Mouse (Mus musculus) heart, adult 11 months (tissue): ENCODE results near the gene Ipo13.
A peak's percentile ranks its signal among the peaks of the same experiment; 100 is the strongest.

Experiments used
- DNase-seq: peaks from one replicate; pipeline ENCODE4 v3.0.0; 2022

Gene Ipo13

DNA sequence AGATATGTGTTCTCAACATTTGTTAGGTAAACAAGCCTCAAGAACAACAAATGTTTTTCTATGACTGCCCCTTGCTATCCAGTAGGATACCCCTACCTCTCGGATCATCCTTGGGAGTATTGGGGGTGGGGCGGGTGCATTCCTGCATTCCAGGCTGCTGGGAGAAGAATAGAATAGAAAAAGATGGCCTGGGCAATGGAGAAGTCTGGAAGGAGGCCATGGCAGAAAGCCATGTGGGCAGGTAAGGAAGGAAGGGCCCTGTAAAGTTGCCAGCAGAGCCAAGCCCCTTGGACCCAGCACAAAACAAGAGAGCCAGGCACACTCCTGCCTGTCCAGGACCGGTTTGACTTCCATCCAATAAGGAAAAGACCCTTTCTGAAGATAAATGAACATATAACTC lies 1.4 kb downstream of the Ipo13 start:
- DNase-seq = peak; percentile 93

DNA sequence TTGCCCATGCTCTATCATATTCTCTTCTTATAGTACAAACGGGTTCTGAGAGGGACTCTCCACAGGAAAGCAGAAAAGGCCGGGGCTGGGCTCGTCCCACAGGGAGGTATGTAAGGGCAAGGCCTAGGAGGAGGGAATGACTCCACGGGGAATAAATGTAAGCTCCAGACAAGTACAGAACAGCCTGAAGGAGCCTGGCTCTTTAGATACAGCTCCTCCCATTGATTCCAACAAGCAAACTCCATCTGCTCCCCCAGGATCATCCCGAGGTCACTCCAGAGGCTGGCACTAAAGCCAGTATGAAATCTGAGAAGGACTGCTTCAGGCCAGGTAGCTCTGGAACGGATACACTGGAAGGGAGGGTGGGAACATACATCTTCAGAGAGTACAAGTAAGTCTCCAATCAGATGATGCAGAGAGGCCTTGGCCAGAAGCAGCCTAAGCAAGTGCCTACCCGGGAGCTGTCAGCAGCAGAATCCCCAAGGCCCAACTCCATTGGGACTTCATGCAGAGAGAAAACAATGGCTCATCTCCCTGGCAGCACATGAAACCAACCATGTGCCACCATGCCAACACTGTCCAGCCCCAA lies 2.0 kb downstream of the Ipo13 start:
- DNase-seq = no peak

- peak; percentile 92 for DNase-seq
Measured at GRCm38 (mm10) chr4:117912131-117912561, 2.7 kb downstream of the Ipo13 start.

GRCm38 (mm10) chr4:117908834-117909453 lies 5.9 kb downstream of the Ipo13 start:
- DNase-seq = no peak

DNA sequence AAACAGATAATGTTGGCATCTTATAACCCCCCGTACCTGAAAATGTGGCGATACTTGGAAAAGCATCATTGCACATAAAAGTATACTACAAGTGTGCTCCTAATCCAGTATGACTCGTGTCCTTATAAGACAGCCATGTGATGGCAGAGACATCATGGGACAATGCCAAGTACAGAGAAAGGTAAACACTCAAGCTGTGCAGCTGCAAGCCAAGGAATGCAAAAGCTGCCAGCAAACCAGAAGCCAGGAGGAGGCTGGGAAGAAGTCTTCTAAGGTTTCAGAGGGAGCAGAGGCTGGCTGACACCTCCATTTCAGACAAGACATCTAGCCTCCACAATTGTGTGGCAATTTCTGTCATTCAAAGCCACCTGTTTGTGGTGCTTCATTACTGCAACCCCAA lies 8.6 kb downstream of the Ipo13 start:
- DNase-seq = peak; percentile 92

DNA sequence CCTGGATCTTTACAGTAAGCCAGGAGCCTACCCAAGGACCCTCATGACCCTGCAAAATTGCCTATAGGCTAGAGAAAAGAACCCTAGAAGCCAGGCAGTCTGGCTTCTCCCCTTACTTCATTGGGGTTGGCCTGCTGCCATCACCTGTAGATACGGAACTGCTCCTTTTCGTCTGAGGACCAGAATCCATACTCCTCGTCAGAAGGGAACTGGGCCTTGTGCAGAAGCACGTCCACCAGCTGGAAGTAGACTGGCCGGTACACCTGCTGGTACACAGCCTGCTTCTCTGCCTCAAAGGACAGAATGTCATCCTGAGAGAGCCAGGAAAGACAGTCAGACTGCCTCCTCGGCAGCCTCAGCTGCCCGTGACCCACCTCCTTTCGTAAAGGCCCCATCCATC lies 10.0 kb downstream of the Ipo13 start:
- DNase-seq = no peak

- no peak for DNase-seq
Measured at GRCm38 (mm10) chr4:117904094-117904493, 10.7 kb downstream of the Ipo13 start.

GRCm38 (mm10) chr4:117898111-117898510 lies 16.7 kb downstream of the Ipo13 start:
- DNase-seq = no peak

- DNase-seq = no peak
Measured at GRCm38 (mm10) chr4:117896031-117896430, 18.8 kb downstream of the Ipo13 start.

- DNase-seq = peak; percentile 88
Measured at GRCm38 (mm10) chr4:117895339-117895738, 19.5 kb downstream of the Ipo13 start.

- no peak for DNase-seq
Measured at GRCm38 (mm10) chr4:117894601-117895000, 20.2 kb downstream of the Ipo13 start.

DNA sequence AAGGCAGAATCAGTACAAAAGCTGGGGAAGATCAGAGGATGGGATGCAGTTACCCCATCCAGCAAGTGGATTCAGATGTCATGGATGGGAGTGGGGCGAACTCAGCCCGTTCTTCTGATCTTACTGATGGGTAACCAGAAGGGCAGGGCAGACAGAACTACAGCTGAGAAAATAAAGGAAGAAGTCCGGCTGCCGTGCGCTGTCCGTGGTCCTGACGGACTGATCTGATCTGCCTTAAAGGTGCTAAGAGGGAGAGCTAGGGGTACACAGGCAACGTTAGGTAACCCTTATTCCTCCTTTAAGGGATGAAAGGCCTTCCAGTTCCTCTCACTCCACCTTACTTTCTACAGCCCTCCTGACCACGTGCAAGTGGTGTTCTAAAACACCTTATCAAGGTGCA lies 21.4 kb downstream of the Ipo13 start:
- no peak for DNase-seq

DNA sequence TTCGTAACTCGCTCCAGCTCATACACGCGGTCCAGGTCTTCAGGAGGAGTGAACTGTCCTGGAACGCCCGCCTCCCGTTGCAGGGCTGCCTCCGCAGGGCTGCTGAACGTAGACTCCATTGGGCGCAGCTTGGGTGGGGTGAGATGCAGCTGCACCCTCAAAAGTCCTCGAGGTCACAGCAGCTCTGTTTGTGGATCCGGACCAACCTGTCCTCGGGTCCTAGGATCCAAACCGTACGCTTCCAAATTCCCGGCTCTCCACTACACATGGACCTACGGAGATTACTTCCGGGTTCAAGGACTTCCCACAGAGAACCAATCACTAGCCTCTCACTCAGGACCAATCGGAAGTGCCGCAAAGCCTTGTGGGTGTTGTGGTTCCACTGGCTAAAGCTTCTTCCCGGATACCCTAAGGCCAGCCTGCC lies 23.0 kb downstream of the Ipo13 start, which contains the start of gene Dph2:
Gene Dph2, minus strand, starts transcription at position 295 of the 424 bp plus-strand sequence.
- peak; percentile 99 for DNase-seq

GRCm38 (mm10) chr4:117890750-117891149 lies 24.0 kb downstream of the Ipo13 start:
- DNase-seq = peak; percentile 88

DNA sequence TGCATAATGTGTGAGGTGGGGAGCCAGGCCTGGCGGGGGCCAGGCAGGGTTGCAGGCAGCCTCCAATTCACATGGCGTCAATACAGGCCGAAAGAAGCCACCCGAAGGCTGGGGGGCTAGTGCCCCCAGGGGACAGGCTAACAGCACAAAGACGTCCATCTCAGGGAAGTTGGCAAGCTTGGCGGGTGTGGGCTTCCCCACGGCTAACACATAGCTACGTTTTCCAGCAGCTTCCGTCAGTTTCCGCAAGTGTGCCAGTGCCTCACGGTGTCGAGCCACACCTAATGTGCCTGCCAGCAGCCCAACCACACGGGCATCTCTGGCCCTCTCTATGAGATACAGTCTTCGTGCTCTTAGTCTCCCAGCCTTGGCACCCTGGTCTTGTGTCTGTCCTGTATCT lies 24.8 kb downstream of the Ipo13 start:
- peak; percentile 92 for DNase-seq

DNA sequence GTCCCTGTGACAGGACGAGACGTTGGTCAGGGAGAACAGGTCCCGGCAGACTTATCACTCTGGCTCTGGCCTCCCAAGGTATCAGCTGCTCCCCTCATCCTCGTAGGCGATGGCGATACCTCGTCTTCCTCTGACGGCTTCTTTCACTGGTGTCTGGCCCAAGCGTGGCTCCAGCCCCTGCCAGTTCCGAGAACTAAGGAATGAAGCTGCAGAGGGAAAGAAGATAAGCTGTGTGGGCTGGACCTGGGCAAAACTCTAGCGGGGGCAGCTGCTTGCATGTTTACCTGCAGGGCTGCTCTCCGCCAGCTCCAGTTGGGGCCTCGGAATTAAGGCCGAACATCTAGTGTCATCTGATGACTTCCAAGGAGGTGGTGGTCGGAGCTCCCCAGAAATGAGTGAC lies 25.3 kb downstream of the Ipo13 start:
- DNase-seq = no peak

DNA sequence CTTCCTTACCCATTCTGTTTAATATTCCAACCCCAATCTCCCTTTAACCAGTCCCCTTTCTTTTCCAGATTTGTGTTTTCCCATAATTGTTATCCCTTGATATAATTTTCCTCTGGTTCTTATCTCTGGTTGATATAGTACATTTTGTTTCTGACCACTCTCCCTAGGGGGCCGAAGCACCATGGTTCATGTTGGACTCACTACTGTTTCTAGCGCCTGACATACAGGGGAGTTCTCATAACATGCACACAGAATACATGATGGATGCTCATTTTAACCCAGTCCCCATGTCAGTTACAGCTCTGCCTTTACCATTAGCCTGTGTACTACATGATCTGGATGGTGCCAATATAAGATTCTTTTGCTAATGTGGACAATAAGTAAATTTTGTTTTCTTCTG lies 26.9 kb downstream of the Ipo13 start:
- DNase-seq = no peak

GRCm38 (mm10) chr4:117887133-117887532 lies 27.7 kb downstream of the Ipo13 start, which contains the start of gene Atp6v0b:
TSS of gene Atp6v0b (minus strand) at chr4:117887333.
- peak; percentile 100 for DNase-seq

GRCm38 (mm10) chr4:117886644-117887043 lies 28.2 kb downstream of the Ipo13 start:
- no peak for DNase-seq

- no peak for DNase-seq
Measured at GRCm38 (mm10) chr4:117885994-117886393, 28.8 kb downstream of the Ipo13 start.

- DNase-seq = peak; percentile 91
Measured at GRCm38 (mm10) chr4:117885093-117885492, 29.7 kb downstream of the Ipo13 start.

- peak; percentile 92 for DNase-seq
Measured at GRCm38 (mm10) chr4:117884146-117884545, 30.7 kb downstream of the Ipo13 start.

DNA sequence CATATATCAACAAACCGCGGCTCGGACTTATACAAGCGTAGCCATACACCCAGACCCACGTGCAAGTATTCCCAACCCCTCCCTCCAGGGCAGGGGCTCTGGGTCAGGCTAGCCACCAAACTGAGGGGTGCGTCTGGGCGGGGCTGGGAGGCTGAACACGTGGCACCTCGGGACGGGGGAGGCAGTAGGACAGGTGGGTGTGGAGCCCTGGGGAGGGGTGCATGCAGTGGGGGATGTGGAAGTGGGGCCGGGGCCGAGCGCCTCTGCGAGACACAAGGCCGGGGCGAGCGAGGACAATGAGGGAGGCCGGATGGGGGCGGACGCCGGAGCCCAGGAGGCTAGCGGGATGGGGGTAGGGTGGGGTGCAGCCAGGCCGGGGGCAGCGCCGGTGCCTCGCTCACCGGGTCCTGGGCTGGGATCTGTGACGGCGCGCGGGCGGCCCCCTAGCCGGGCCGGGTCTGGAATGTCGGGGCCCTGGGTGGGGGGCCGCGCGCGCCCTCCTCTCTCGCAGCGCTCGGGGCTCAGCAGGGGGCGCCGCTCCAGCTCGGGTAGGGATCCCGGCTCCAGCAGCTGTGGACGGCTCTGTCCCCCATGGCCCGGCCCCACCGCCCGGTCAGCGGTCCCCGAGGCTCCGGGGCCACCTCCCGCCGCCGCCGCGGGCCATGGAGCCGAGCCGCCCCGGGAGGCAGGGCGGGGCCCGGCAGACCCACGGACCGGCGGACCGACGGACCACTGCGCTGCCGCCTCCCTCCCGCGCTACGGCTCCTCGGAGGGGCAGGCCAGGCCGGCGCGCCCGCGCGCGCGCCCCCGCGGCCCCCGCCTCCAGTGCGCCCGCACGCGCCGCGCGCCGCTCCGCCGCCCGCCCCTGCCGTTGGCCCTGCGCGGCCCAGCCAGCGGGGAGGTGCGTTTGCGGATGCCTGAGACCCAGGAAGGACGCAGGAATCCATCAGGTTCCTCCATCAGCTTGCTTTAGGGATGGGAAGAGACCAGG lies 31.8 kb downstream of the Ipo13 start, which contains the start of gene B4galt2:
Gene B4galt2, minus strand, starts transcription at position 787 of the 991 bp plus-strand sequence.
- DNase-seq = peak; percentile 97
